Mouse (Mus musculus): ENCODE data around the gene Ccer1. TPM values are rescaled to one million over a fixed set of nuclear protein-coding genes. Genes with fewer than 3 reads are reported as not detected.

Gene Ccer1
- not detected for polyA plus RNA-seq (2015; fragmentation: Illumina TruSeq; extraction: RNeasy Lipid Tissue Mini Kit (QIAGEN cat#74804); ENCODE audit: insufficient read depth, low replicate concordance)

DNA sequence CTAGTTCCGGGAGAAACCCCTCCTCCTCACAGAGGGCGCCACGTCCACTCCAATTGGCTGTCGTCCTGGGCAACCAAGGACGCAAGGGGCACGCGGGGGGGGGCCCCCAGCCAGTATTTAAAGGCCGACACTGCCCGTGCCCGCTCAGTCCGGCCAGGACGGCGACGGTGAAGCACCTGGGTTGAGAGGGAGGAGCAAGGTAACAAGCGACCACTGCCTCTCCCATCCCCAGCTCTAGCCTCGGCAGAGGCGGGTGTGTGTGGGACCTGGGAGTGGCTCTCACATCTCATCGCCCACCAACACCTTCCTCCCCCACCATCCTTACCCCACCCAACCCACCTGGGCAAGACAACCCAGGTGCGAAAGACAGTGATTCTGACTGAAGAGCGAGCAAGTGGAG, at the start of gene Ccer1:
Gene Ccer1, plus strand, starts transcription at position 147 of the 400 bp plus-strand sequence.

DNA sequence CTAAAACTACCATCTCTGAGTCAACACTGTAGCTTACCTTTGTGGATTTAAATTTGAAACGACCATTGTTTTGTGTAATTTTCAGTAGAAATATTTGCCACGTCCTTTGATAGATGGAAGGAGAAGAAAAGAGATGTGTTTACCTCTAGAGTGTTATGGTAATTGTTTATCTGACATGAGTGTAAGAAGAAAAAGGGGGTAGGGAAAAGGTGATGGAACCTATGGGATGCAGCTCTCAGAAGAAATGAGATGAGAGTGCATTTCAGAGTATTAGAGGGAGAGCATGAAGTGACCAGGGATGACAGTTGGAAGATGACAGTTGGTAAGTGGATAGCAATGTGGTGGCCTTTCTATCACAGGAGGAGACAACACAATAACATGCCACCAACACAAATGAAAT, 49.1 kb upstream of the Ccer1 start, which contains the start of gene Epyc:
Gene Epyc, plus strand, starts transcription at position 301 of the 400 bp plus-strand sequence.

DNA sequence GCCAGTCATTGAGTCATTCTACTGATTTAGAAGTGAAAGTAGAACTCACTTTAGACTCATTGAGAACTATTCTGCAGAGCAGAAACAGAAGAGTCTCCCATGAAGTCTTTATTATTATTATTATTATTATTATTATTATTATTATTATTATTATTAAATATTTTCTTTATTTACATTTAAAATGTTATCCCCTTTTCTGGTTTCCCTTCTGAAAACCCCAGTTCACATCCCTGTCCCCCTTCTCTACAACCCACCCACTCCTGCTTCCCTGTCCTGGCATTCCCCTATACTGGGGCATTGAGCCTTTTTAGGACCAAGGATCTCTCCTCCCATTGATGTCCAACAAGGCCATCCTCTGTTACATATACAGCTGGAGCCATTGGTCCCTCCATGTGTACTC, 33.8 kb downstream of the Ccer1 start, which contains the start of gene C030005K15Rik:
Gene C030005K15Rik, minus strand, starts transcription at position 101 of the 400 bp plus-strand sequence.

Other genes with a start within 250 kb of the Ccer1 start
- gene Dcn, start 213.4 kb upstream of the Ccer1 start, polyA plus RNA-seq (2015; fragmentation: Illumina TruSeq; extraction: RNeasy Lipid Tissue Mini Kit (QIAGEN cat#74804); ENCODE audit: insufficient read depth, low replicate concordance), result 94.7 TPM
- 1.6 TPM for gene Lum, start 127.9 kb upstream of the Ccer1 start, polyA plus RNA-seq (2015; fragmentation: Illumina TruSeq; extraction: RNeasy Lipid Tissue Mini Kit (QIAGEN cat#74804); ENCODE audit: insufficient read depth, low replicate concordance)
- not detected for gene Kera, start 86.2 kb upstream of the Ccer1 start, polyA plus RNA-seq (2015; fragmentation: Illumina TruSeq; extraction: RNeasy Lipid Tissue Mini Kit (QIAGEN cat#74804); ENCODE audit: insufficient read depth, low replicate concordance)
- not detected for gene Epyc, start 49.0 kb upstream of the Ccer1 start, polyA plus RNA-seq (2015; fragmentation: Illumina TruSeq; extraction: RNeasy Lipid Tissue Mini Kit (QIAGEN cat#74804); ENCODE audit: insufficient read depth, low replicate concordance)
- not detected for gene C030005K15Rik, start 33.7 kb downstream of the Ccer1 start, polyA plus RNA-seq (2015; fragmentation: Illumina TruSeq; extraction: RNeasy Lipid Tissue Mini Kit (QIAGEN cat#74804); ENCODE audit: insufficient read depth, low replicate concordance)

Data from spleen, adult 10 weeks (tissue).